ENCODE assay signal across 28 mouse cellular contexts in the genomic region with DNA sequence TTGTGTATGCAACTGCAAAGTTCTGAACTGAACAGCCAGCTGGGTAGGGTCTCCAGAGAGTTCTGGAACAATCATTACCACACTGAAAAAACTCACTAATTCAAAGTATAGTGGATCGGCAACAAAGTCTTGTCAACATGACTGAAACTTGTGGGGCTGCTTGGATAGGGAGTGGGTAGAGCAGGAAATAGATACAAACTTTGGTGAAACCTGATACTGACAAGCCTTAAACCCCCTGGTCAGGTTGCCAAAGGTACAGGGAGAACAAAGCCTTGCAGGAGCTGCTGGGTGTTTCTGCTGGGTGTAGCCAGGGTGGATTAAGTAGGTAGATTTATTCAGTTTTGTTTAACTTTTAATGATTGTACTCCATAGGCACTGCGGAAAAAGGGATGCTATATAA.
"Had no signal": no experiment of that assay in that cellular context is flagged by ENCODE, and none has a peak within 500 bp of the region (broad histone marks: within the 10 kb centered on the region; RNA-seq: fewer than 3 reads in every experiment).

No protein-coding gene starts in this region.

- H3K4me1 ChIP-seq: embryonic facial prominence, embryonic 15.5 days; forebrain, embryonic 15.5 days had no signal

- H3K27ac ChIP-seq: embryonic facial prominence, embryonic 12.5 days; embryonic facial prominence, embryonic 13.5 days; embryonic facial prominence, embryonic 15.5 days; forebrain, embryonic 10.5 days; forebrain, embryonic 12.5 days; forebrain, embryonic 13.5 days; forebrain, embryonic 15.5 days; gastrocnemius, adult 2 months; heart, adult 2 months had no signal

- H3K27me3 ChIP-seq: embryonic facial prominence, embryonic 12.5 days; embryonic facial prominence, embryonic 13.5 days; embryonic facial prominence, embryonic 15.5 days; forebrain, embryonic 12.5 days; forebrain, embryonic 13.5 days; forebrain, embryonic 15.5 days had no signal

- H3K36me3 ChIP-seq: embryonic facial prominence, embryonic 12.5 days; embryonic facial prominence, embryonic 13.5 days; embryonic facial prominence, embryonic 15.5 days; forebrain, embryonic 10.5 days; forebrain, embryonic 12.5 days; forebrain, embryonic 15.5 days had no signal

- H3K9ac ChIP-seq: embryonic facial prominence, embryonic 12.5 days; embryonic facial prominence, embryonic 13.5 days; embryonic facial prominence, embryonic 15.5 days; forebrain, embryonic 12.5 days; forebrain, embryonic 13.5 days; forebrain, embryonic 15.5 days; forebrain, postnatal 0 days had no signal

- H3K4me2 ChIP-seq: embryonic facial prominence, embryonic 12.5 days; embryonic facial prominence, embryonic 13.5 days; embryonic facial prominence, embryonic 15.5 days; forebrain, embryonic 12.5 days; forebrain, embryonic 13.5 days; forebrain, embryonic 15.5 days had no signal

- H3K4me3 ChIP-seq: embryonic facial prominence, embryonic 12.5 days; embryonic facial prominence, embryonic 13.5 days; embryonic facial prominence, embryonic 15.5 days; erythroblast, embryonic 14.5 days; forebrain, embryonic 10.5 days; forebrain, embryonic 12.5 days; forebrain, embryonic 13.5 days; forebrain, embryonic 15.5 days; gastrocnemius, adult 2 months; heart, adult 2 months had no signal

- H3K9me3 ChIP-seq: embryonic facial prominence, embryonic 12.5 days; embryonic facial prominence, embryonic 13.5 days; embryonic facial prominence, embryonic 15.5 days; forebrain, embryonic 10.5 days; forebrain, embryonic 12.5 days; forebrain, embryonic 13.5 days; forebrain, embryonic 15.5 days had no signal

- DNase-seq: cerebellum, adult 18-20 months; cerebellum, adult 2 months; cerebellum, adult 8-10 months; cerebellum, adult 9-10 months; cerebellum, adult 9-11 months; cerebellum, postnatal 10 days; cerebellum, postnatal 14 days; cerebellum, postnatal 25 days; cerebellum, postnatal 36 days; embryo, embryonic 11 days; forebrain, postnatal 0 days; gastrocnemius, adult 2 months; gastrocnemius, postnatal 10 days; gastrocnemius, postnatal 14 days; gastrocnemius, postnatal 25 days; gastrocnemius, postnatal 36 days; heart, adult 18-20 months; heart, adult 2 months had no signal

- ATAC-seq: forebrain, embryonic 13.5 days; forebrain, embryonic 14.5 days; forebrain, embryonic 15.5 days; forebrain, embryonic 16.5 days; forebrain, postnatal 0 days had no signal
